Mouse (Mus musculus) heart, adult 18-20 months (tissue): ENCODE results near the gene Gm8165. TPM values are rescaled to one million over a fixed set of nuclear protein-coding genes. Genes with fewer than 3 reads are reported as not detected.
"Not testable (repeated sequence)": the region's sequence is repeated elsewhere in the genome, so short reads cannot be mapped to it uniquely, and the experiment has no call there.

Experiments
- DNase-seq, 2 experiments: peaks; one replicate each; pipeline ENCODE4 v3.0.0; 2021 to 2022; ENCODE audit warnings: mixed read lengths in 1 of 2
- long read RNA-seq, 2 experiments: library from polyadenylated mRNA; stranded (forward); transcript quantifications; one replicate each; pipeline ENCODE4 v2.0.0; 2021
- total RNA-seq, 2 experiments: library from RNA; stranded (reverse); gene quantifications; 2 replicates each; pipeline ENCODE4 v1.2.3; 2021

Gm8165 gene
- total RNA-seq = not detected
- long read RNA-seq, experiment 1 = 0 reads
- long read RNA-seq, experiment 2 = 0 reads

DNA sequence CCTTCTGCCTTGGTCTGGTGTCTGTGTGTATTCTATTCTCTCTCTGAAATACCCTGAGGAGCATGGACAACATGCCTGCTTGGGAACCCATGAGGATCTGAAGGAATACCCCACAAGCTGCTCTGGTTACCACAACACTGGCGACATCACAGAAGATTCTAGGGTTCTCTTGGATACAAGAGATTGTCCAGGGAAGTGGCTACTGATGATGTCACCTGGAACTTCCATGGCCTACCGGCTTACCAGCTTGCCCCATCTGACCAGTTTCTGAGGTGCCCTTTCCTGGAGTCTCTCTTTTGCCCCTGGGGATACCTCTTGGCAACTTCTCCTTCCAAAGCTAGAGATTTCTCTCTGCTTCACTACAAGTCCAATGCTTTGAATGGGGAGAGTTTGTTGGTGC, at the start of gene Gm8165:
Gene Gm8165, minus strand, starts transcription at position 101 of the 400 bp plus-strand sequence.
- not testable (repeated sequence) for DNase-seq

DNA sequence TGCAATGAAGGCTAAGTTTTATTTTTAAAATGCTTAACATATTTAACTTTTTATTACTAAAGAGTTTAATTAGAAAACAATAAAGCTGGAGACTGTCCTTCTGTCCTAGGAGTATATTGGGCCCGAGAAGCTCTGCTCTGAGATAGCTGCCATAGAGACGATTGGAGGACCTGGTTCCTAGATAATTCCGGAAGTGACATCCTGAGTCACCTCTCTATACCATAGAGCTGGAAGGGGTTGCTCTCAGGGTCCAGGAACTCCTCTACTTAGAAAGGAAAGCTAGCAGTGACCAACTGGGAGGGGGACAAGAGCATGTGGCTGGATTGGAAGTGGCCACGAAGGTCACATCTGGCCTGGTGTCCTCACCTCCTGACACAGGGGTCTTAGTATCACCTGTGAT, 20.6 kb upstream of the Gm8165 start, which contains the start of gene Gm7324:
Gene Gm7324, plus strand, starts transcription at position 208 of the 400 bp plus-strand sequence.
- DNase-seq = not testable (repeated sequence)

Other genes starting within 250 kb of the Gm8165 start
- not detected for gene Gm5799, start 133.6 kb downstream of the Gm8165 start, total RNA-seq
- not detected for gene Gm17654, start 98.1 kb downstream of the Gm8165 start, total RNA-seq
- not detected for gene Gm10375, start 69.2 kb downstream of the Gm8165 start, total RNA-seq
- gene Gm7324, start 20.6 kb upstream of the Gm8165 start, total RNA-seq = 1 to 10 TPM; 1.1 to 1.2 TPM
- not detected for gene Gm16506, start 50.3 kb upstream of the Gm8165 start, total RNA-seq
- gene Gm6526, start 70.7 kb upstream of the Gm8165 start, total RNA-seq = not detected
- gene Gm8180, start 107.5 kb upstream of the Gm8165 start, total RNA-seq = not detected
- gene Ear1, start 198.3 kb upstream of the Gm8165 start, total RNA-seq = not detected
- gene Ear10, start 246.4 kb upstream of the Gm8165 start, total RNA-seq = not detected
- gene Gm8113, start 248.2 kb upstream of the Gm8165 start, total RNA-seq = 1 to 10 TPM; 4.2 to 4.5 TPM